Mouse (Mus musculus): ENCODE measurements at regions not wholly inside any gene's neighbourhood (a gene's known extent, or its start where the extent isn't known, plus 50 kb on each side); places are given as distances from the start of the nearest gene placed in this dataset.

DNA sequence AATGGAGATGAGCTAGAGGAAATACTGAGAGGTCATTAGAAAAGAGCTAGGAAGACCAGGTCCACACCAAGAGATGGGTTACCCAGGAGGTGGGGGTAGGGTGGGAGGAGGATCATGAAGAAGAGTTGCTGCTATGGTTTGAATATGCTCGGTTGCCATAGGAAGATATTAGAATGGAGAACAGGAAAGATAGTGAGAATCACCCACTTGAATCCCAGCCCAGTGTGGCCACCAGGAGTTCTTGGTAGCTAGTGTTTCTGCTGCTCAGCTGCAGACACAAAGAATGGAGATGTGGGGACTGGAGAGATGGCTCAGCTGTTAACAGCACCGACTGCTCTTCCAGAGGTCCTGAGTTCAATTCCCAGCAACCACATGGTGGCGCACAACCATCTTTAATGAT lies 62.4 kb upstream of the Sertad2 start:
- H3K4me1 ChIP-seq (ENCODE audit: control insufficient read depth, insufficient read depth, low read length): no peaks in the 10 kb centered on the region; the same call in 1 of the 2 replicates
- TF ChIP-seq POLR2A (IDR thresholded peaks at IDR 0.05; ENCODE audit: borderline replicate concordance, control insufficient read depth, low read depth, low read length) (no peak), CTCF (IDR thresholded peaks at IDR 0.05; ENCODE audit: control insufficient read depth, insufficient read depth, low read length) (no peak)
- no peak overlapping the region for H3K4me3 ChIP-seq (replicated peaks; ENCODE audit: control insufficient read depth, low read depth, low read length)
- H3K27ac ChIP-seq (ENCODE audit: control insufficient read depth, insufficient read depth, low read depth, low read length, poor library complexity): no peak overlapping the region
- WGBS: 85% methylated on average over 3 of the region's 3 CpGs

DNA sequence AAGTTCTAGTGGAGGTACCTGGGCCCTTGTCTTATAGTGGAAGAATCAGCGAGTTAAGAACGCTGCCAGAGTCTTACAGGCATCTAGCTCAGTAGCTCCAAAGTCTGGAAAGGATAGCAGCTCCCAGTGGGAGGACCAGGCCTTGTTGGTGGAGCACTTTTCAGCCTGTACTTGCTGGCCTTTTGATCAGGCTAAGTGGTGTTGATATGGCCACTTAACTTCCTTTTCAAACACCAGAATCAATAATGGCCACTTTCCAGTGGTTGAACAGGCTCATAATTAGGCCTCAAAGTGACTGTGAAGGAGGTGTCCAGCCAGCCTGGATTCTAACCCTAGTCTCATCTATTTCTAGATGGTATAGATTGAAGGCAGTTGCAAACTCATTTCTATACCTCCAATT lies 57.7 kb upstream of the Sertad2 start:
- no peak overlapping the region for H3K4me3 ChIP-seq (replicated peaks; ENCODE audit: control insufficient read depth, low read depth, low read length)

More for the DNA sequence above, 57.7 kb upstream of the Sertad2 start:
- WGBS: 84% methylated on average over 2 of the region's 2 CpGs
- no peaks in the 10 kb centered on the region for H3K4me1 ChIP-seq (ENCODE audit: control insufficient read depth, insufficient read depth, low read length)
- no peak for TF ChIP-seq POLR2A (IDR thresholded peaks at IDR 0.05; ENCODE audit: borderline replicate concordance, control insufficient read depth, low read depth, low read length)
- TF ChIP-seq CTCF (IDR thresholded peaks at IDR 0.05; ENCODE audit: control insufficient read depth, insufficient read depth, low read length): no peak
- no peak overlapping the region for H3K27ac ChIP-seq (ENCODE audit: control insufficient read depth, insufficient read depth, low read depth, low read length, poor library complexity)
